Mouse (Mus musculus) gastrocnemius, adult 8-10 months (tissue): ENCODE data around the gene Gm26657. TPM values are rescaled to one million over a fixed set of nuclear protein-coding genes. Genes with fewer than 3 reads are reported as not detected.

ENCODE experiments used
- DNase-seq, 2 experiments: peaks; one replicate each; pipeline ENCODE4 v3.0.0; 2022; ENCODE audit warnings: low spot score in 2 of 2
- total RNA-seq, 4 experiments: library from RNA; stranded (reverse); gene quantifications; 2 replicates each; pipeline ENCODE4 v1.2.4; 2022

Gene Gm26657
- not detected for total RNA-seq

GRCm38 (mm10) chr4:56740020-56740485, at the start of gene Gm26657:
Gene Gm26657 (plus strand): TSS chr4:56740070.
- no peak for DNase-seq

DNA sequence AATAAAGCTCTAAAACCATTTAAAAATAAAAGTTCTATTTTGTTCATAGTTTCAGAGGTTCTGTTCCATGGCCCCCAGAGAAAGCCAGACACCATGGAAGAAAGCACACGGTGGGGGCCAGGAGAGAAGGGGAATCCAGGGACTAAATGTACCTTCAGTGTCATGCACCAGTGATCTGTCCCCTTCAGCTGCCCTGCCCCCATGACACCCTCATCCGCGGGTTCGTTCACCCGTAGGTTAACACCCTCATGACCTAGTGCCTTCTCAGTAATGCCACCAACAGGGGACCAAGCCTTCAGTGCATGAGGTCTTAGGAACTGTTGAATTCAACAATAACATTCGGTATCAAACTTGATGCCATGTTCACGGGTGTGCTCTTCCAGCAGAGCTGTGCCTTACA, 43.5 kb upstream of the Gm26657 start:
- no peak for DNase-seq

- no peak for DNase-seq
Observed at GRCm38 (mm10) chr4:56698671-56699070, 41.2 kb upstream of the Gm26657 start.

- DNase-seq, result no peak
Observed at GRCm38 (mm10) chr4:56702234-56702633, 37.6 kb upstream of the Gm26657 start.

DNA sequence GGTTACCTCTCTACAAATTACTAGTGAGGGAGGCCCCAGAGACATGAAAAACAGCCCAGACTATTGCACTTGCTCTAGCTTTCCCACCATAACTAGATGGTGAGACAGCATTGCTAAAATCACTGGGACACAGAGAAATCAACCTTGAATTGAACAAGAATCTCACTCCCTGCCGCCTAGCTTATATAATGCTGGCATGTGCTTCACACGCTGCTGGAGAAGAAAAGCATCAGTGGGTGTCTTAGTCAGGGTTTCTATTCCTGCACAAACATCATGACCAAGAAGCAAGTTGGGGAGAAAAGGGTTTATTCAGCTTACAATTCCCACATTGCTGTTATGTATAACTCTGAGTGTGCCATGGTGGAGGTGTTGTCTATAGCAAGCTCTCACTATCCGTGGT, 26.7 kb upstream of the Gm26657 start:
- DNase-seq, result no peak

GRCm38 (mm10) chr4:56716801-56717200, 23.1 kb upstream of the Gm26657 start:
- no peak for DNase-seq

- DNase-seq, result no peak
Observed at GRCm38 (mm10) chr4:56717932-56718331, 21.9 kb upstream of the Gm26657 start.

DNA sequence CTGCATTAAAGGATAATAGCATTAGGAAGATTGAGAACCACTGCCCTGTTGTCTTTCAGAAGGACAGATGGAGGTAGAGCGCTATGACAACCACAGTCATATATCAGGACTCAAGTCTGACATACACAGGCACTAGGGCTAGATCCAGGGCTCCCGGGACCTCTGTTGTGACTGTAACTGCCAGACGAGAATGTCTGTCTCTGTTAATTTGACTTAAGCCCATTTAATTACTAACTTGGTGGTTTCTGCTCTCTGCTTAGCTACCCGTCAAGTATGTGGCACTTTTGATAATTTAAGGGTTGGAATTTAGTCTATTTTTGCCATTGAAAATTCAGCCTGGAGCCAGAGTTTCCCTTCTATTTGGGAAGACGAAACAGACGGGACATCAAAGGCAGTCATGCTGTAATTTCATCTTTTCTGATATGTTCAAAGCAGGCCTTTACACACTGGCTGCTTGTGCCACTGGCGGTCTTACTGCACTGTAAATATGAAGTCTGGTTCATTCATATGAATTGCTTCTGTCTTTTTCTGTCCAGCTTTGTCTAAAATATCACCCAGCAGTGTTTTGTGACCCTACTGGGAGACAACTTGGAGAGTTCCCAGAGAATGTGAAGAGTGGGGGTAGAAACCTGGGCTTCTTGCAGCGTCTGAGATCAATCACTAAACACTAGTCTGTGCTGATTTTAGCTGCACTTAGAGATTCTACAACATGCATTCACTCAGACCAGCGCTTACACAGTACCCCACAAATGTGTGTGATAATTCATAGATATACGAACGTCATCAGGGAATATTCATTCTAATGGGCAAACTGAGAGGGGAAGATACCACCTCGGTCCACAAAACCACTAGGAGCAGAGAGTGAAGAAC, 21.1 kb upstream of the Gm26657 start:
- DNase-seq, result no peak

DNA sequence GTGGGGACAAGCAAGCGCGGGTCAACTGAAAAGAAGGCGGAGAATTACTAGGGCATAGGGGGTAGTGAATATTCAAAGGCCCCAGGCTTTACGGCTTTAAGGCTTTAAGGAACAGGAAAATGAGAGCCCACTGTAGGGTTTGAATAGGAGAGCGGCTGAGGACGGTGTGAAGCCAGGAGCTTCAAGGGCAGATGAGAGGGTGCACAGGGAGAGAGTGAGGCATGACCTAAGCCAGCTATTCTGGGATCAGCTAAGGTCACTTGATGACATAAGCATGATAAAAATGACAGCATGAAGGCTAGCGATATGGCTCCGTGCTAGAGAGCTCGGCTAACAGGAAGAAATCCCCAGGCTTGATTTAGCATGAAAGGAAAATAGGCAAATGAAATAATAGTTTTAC, 20.4 kb upstream of the Gm26657 start:
- no peak for DNase-seq

- no peak for DNase-seq
Observed at GRCm38 (mm10) chr4:56720403-56720802, 19.5 kb upstream of the Gm26657 start.

GRCm38 (mm10) chr4:56721469-56721868, 18.4 kb upstream of the Gm26657 start:
- no peak for DNase-seq

DNA sequence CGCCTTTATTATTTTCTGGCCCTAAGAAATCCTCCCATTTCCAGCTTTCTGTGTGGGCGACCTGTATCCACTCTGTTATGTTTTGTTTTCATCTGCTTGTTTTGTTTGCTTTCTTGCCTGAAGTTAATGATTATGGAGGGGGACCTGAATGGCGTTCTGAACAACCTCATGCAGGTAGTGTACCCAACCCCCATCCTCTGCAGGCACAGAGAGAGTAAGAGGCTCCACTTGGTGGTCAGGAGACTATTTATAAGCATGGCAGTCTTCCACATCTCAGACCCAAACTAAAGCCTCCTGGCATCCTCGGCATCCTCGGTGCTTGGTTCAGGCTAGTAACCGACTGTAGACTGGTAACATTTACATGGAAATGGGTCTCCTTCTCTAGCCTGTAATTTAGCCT, 17.5 kb upstream of the Gm26657 start:
- DNase-seq, result no peak

- no peak for DNase-seq
Observed at GRCm38 (mm10) chr4:56723237-56723636, 16.6 kb upstream of the Gm26657 start.

GRCm38 (mm10) chr4:56725839-56726238, 14.0 kb upstream of the Gm26657 start:
- no peak for DNase-seq

- DNase-seq, result no peak
Observed at GRCm38 (mm10) chr4:56740611-56741010, 741 bp downstream of the Gm26657 start.

DNA sequence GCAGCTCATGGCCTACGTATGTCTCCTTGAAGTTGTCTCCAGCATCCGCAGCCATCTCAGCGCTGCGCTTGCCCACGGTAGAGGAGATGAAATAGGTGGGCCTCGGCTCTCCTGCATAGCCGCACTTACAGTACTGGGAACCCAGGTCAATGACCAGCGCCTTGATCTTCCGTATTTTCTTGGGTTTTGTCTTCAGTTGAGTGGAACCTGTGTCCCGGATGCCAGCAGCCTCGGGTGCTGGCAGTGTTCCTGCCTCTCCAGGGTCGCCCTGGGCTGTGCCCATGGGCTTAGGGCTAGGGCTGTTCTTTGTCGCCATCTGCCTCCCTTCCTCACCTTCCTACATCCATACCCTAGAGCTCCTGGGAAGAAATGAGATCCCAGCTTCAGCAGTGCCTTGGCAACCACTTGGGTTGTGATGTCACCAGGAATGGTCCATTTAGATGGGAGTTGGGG, 1.2 kb downstream of the Gm26657 start, which contains the start of gene Actl7b:
Gene Actl7b (minus strand): TSS at position 403 of the 453 bp plus-strand sequence.
- no peak for DNase-seq

DNA sequence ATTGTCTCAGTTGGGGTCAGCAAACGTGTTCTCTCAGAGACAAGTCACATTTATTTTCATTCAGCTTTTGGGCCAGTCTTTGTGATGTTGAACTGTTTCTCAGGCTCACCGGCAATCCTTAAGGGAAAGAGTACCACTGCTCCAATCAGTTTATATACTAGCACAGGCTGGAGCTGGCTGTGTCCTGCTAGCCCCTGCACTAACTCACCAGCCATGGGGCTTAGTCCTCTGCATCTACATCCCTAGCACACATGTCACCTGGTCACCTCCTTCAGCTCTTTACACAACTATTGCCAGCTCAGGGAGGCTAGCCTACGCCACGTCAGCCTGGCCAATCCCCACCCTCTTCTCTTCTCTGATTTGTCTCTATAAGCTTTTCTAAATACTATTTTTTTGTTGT, 2.8 kb downstream of the Gm26657 start:
- no peak for DNase-seq

GRCm38 (mm10) chr4:56743363-56744195, 3.7 kb downstream of the Gm26657 start, which contains the start of gene Actl7a:
Gene Actl7a (plus strand): TSS chr4:56743413.
- DNase-seq, result no peak

- DNase-seq, result no peak
Observed at GRCm38 (mm10) chr4:56746345-56746744, 6.5 kb downstream of the Gm26657 start.

GRCm38 (mm10) chr4:56747456-56747855, 7.6 kb downstream of the Gm26657 start:
- no peak for DNase-seq

GRCm38 (mm10) chr4:56756021-56756420, 16.2 kb downstream of the Gm26657 start:
- DNase-seq, result no peak
